Mouse (Mus musculus) spleen, adult 2 months (tissue): Measurements from ENCODE around the gene Cfap20.

Source experiments
- CTCF ChIP-seq: fragments of 200-500 bp; IDR thresholded peaks from 2 replicates; pipeline ENCODE4 v1.5.1; 2011; ENCODE audit warnings: mild to moderate bottlenecking, inconsistent platforms; ENCODE audit not compliant: insufficient read depth, insufficient read length, insufficient replicate concordance; ENCODE audit errors: extremely low read depth
- POLR2A ChIP-seq: fragments of 200-500 bp; IDR thresholded peaks from 2 replicates; pipeline ENCODE4 v1.6.1; 2011; ENCODE audit warnings: low read depth, low read length, inconsistent platforms

GRCm38 (mm10) chr8:95439421-95439820 lies 4.8 kb upstream of the Cfap20 start:
- TF ChIP-seq CTCF: no peak
- no peak for TF ChIP-seq POLR2A
